Mouse (Mus musculus) intestine, postnatal 0 days (tissue): Measurements from ENCODE around the gene Grik2. TPM values are rescaled to one million over a fixed set of nuclear protein-coding genes. Genes with fewer than 3 reads are reported as not detected.
"Not testable (repeated sequence)": the region's sequence is repeated elsewhere in the genome, so short reads cannot be mapped to it uniquely, and the experiment has no call there.

Experiments used
- ATAC-seq: fragments of 200-750 bp; cut with Nextera tagmentation; 2 replicates; pipeline ENCODE4 v1.8.0; 2017; ENCODE audit warnings: mild to moderate bottlenecking, moderate TSS enrichment, moderate library complexity
- H3K27ac ChIP-seq: fragments of 300-500 bp; sonication (generic); 2 replicates; pipeline ENCODE4 v1.5.1; 2014; ENCODE audit warnings: mild to moderate bottlenecking, low read depth, low read length, moderate library complexity
- H3K27me3 ChIP-seq: fragments of 300-500 bp; sonication (generic); replicated peaks from 2 replicates; pipeline ENCODE4 v1.6.1; 2014; ENCODE audit warnings: low read length, mixed read lengths; ENCODE audit not compliant: control insufficient read depth, insufficient read depth
- H3K36me3 ChIP-seq: fragments of 300-500 bp; sonication (generic); 2 replicates; pipeline ENCODE4 v1.6.1; 2014; ENCODE audit warnings: mild to moderate bottlenecking, moderate library complexity; ENCODE audit not compliant: control insufficient read depth, insufficient read depth
- H3K4me1 ChIP-seq: fragments of 300-500 bp; sonication (generic); replicated peaks from 2 replicates; pipeline ENCODE4 v1.6.1; 2014; ENCODE audit warnings: antibody characterized with exemption, low read length, mixed read lengths; ENCODE audit not compliant: control insufficient read depth, insufficient read depth
- H3K4me2 ChIP-seq: fragments of 300-500 bp; sonication (generic); replicated peaks from 2 replicates; pipeline ENCODE4 v1.6.1; 2014; ENCODE audit warnings: low read depth, mild to moderate bottlenecking, moderate library complexity
- H3K4me3 ChIP-seq: fragments of 300-500 bp; sonication (generic); 2 replicates; pipeline ENCODE4 v1.5.1; 2014; ENCODE audit warnings: low read depth, low read length
- H3K9ac ChIP-seq: fragments of 300-500 bp; sonication (generic); 2 replicates; pipeline ENCODE4 v1.6.1; 2014; ENCODE audit warnings: mild to moderate bottlenecking, low read depth, low read length
- H3K9me3 ChIP-seq: fragments of 300-500 bp; sonication (generic); 2 replicates; pipeline ENCODE4 v1.6.1; 2016; ENCODE audit warnings: mixed run types; ENCODE audit not compliant: control insufficient read depth
- CTCF ChIP-seq: sonication (generic); IDR thresholded peaks from 2 replicates; pipeline ENCODE4 v1.5.1; 2016; ENCODE audit warnings: low read depth, mild to moderate bottlenecking, control low read depth, antibody characterized with exemption, moderate library complexity
- WGBS: fragments of 180-500 bp; shearing (Covaris S2); extraction: QIAGEN DNeasy Blood & Tissue Kit; methylation state at CpG from one replicate; pipeline ENCODE4 v1.1.7; 2014; 5-methylcytosine and 5-hydroxymethylcytosine counted together
- polyA plus RNA-seq: library from polyadenylated mRNA; unstranded; fragments of >200 nt; fragmentation: Nextera tagmentation; extraction: Ambion mirVana; gene quantifications from 2 replicates; pipeline ENCODE4 v1.2.1, GENCODE M21; 2015

Grik2 gene
- polyA plus RNA-seq, 1 experiment from 2014 or later: 0.59 TPM

GRCm38 (mm10) chr10:49436301-49436700 is 352.3 kb downstream of the Grik2 start:
- no peak overlapping the region for H3K4me3 ChIP-seq
- H3K4me2 ChIP-seq: no peak overlapping the region
- TF ChIP-seq CTCF: no peak
- no peak overlapping the region for H3K9ac ChIP-seq
- no peaks in the 10 kb centered on the region for H3K27me3 ChIP-seq
- ATAC-seq: no peak
- no peaks in the 10 kb centered on the region for H3K36me3 ChIP-seq
- no peaks in the 10 kb centered on the region for H3K4me1 ChIP-seq
- H3K9me3 ChIP-seq: no peaks in the 10 kb centered on the region
- H3K27ac ChIP-seq: no peak overlapping the region
- 78% methylated on average over 2 of the region's 2 CpGs for WGBS

DNA sequence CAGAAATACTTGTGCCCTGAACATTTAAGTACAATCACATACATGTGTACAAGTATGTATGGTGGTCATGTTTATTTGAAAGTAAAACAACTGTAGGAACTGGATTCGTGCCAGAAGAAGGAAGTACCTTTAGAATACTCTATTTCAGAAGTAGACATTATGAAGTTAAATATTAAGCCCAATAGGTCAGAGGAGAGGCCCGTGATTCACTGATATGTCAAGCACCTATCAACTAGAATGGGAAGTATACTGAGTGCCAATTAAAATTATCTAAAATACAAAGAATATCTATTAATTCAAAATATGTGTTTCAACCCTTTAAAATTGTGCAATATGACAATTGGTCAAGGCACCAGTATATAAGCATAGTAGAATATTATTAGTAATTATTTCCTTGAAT is 355.7 kb downstream of the Grik2 start:
- Histone ChIP-seq H3K36me3 (no peaks in the 10 kb centered on the region), H3K9me3 (no peaks in the 10 kb centered on the region), H3K27me3 (no peaks in the 10 kb centered on the region), H3K9ac (no peak overlapping the region), H3K4me2 (no peak overlapping the region), H3K27ac (no peak overlapping the region), H3K4me3 (no peak overlapping the region), H3K4me1 (no peaks in the 10 kb centered on the region)
- ATAC-seq: no peak
- WGBS: 28% methylated on average over 2 of the region's 2 CpGs
- TF ChIP-seq CTCF: no peak

DNA sequence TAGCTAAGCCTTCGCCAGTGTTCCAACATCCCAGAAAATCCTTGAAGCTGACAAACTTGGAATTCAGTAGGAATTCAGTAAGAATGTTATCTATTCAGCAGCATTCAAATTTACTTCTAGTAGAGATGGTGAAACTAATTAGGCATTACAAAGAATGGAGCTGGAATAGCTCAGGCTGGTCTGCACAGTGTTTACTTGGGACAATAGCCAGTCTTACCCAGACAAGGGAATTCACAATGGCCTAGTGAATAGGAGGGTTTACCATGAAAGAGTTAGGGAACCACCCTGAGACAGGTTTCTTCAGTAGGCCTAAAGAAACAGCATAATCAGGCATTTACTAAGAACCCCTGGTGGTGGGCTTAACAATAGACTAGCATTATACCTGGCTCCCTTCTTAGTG is 371.4 kb downstream of the Grik2 start:
- not testable (repeated sequence) for ATAC-seq, H3K27ac ChIP-seq, H3K4me1 ChIP-seq, H3K27me3 ChIP-seq, H3K4me3 ChIP-seq, H3K9me3 ChIP-seq, H3K4me2 ChIP-seq, H3K36me3 ChIP-seq, H3K9ac ChIP-seq
- WGBS: 63% methylated on average over 1 of the region's 1 CpGs

- 70% methylated on average over 3 of the region's 3 CpGs for WGBS
- H3K27ac ChIP-seq: no peak overlapping the region
- H3K9ac ChIP-seq: no peak overlapping the region
- H3K9me3 ChIP-seq: no peaks in the 10 kb centered on the region
- no peaks in the 10 kb centered on the region for H3K27me3 ChIP-seq
- no peaks in the 10 kb centered on the region for H3K4me1 ChIP-seq
- H3K4me3 ChIP-seq: no peak overlapping the region
- no peak for TF ChIP-seq CTCF
- H3K36me3 ChIP-seq: no peaks in the 10 kb centered on the region
- no peak for ATAC-seq
- H3K4me2 ChIP-seq: no peak overlapping the region
Measured at GRCm38 (mm10) chr10:49382996-49383395, 405.6 kb downstream of the Grik2 start.

- Histone ChIP-seq H3K4me3 (no peak overlapping the region), H3K36me3 (no peaks in the 10 kb centered on the region), H3K9me3 (no peaks in the 10 kb centered on the region), H3K27ac (no peak overlapping the region), H3K4me2 (no peak overlapping the region), H3K9ac (no peak overlapping the region), H3K27me3 (no peaks in the 10 kb centered on the region), H3K4me1 (no peaks in the 10 kb centered on the region)
- ATAC-seq: no peak
- TF ChIP-seq CTCF: no peak
- WGBS: 49% methylated on average over 2 of the region's 2 CpGs
Measured at GRCm38 (mm10) chr10:49381852-49382251, 406.7 kb downstream of the Grik2 start.

DNA sequence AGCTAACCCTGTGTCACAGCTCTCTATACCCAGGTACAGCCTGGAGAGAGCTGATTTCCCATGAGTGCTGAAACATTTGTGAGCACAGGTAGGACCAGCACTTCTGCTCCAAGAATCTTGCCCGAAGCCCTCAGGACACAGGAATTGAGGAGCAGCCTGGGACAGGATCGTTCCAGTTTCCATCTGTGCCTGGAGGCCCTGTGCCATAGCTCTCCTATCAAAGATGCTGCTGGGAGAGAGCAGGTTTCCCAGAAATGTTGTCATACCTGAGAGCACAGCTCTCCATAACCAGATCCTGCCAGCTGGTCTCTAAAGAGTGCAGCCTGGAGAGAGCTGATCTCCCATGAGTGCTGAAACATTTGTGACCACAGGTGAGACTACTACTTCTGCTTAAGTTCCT is 420.0 kb downstream of the Grik2 start:
- TF ChIP-seq CTCF: no peak
- no peak for ATAC-seq
- no peaks in the 10 kb centered on the region for H3K9me3 ChIP-seq
- no peak overlapping the region for H3K4me3 ChIP-seq
- no peak overlapping the region for H3K27ac ChIP-seq
- WGBS: 87% methylated on average over 2 of the region's 2 CpGs
- no peak overlapping the region for H3K4me2 ChIP-seq
- no peaks in the 10 kb centered on the region for H3K4me1 ChIP-seq
- no peaks in the 10 kb centered on the region for H3K27me3 ChIP-seq
- H3K9ac ChIP-seq: no peak overlapping the region
- H3K36me3 ChIP-seq: no peaks in the 10 kb centered on the region

- Histone ChIP-seq H3K27me3 (no peaks in the 10 kb centered on the region), H3K4me2 (no peak overlapping the region), H3K4me1 (no peaks in the 10 kb centered on the region), H3K27ac (no peak overlapping the region), H3K9ac (no peak overlapping the region), H3K36me3 (no peaks in the 10 kb centered on the region), H3K9me3 (no peaks in the 10 kb centered on the region), H3K4me3 (no peak overlapping the region)
- TF ChIP-seq CTCF: no peak
- ATAC-seq: no peak
Measured at GRCm38 (mm10) chr10:49365262-49365661, 423.3 kb downstream of the Grik2 start.
